Mouse (Mus musculus) lung, postnatal 0 days (tissue): Measurements from ENCODE around the gene Kcp. TPM values are rescaled to one million over a fixed set of nuclear protein-coding genes. Genes with fewer than 3 reads are reported as not detected.

Experiments
- ATAC-seq: fragments of 200-750 bp; cut with Nextera tagmentation; 2 replicates; pipeline ENCODE4 v1.8.0; 2017; ENCODE audit warnings: moderate library complexity
- DNase-seq: peaks from one replicate; pipeline ENCODE4 v3.0.0-alpha.2; 2016; ENCODE audit warnings: low spot score
- H3K27ac ChIP-seq: fragments of 300-500 bp; sonication (generic); 2 replicates; pipeline ENCODE4 v1.5.1; 2014; ENCODE audit warnings: antibody characterized with exemption, mild to moderate bottlenecking, low read length, mixed read lengths
- H3K27me3 ChIP-seq: fragments of 300-500 bp; sonication (generic); replicated peaks from 2 replicates; pipeline ENCODE4 v1.6.1; 2014; ENCODE audit warnings: low read length, mixed read lengths; ENCODE audit not compliant: insufficient read depth
- H3K36me3 ChIP-seq: fragments of 300-500 bp; sonication (generic); 2 replicates; pipeline ENCODE4 v1.6.1; 2014; ENCODE audit warnings: low read length, mixed read lengths; ENCODE audit not compliant: insufficient read depth
- H3K4me1 ChIP-seq: fragments of 300-500 bp; sonication (generic); 2 replicates; pipeline ENCODE4 v1.6.1; 2014; ENCODE audit warnings: antibody characterized with exemption, low read depth, low read length, mixed read lengths; ENCODE audit not compliant: insufficient read depth
- H3K4me2 ChIP-seq: fragments of 300-500 bp; sonication (generic); replicated peaks from 2 replicates; pipeline ENCODE4 v1.6.1; 2014; ENCODE audit warnings: low read depth, mild to moderate bottlenecking, low read length, moderate library complexity, mixed read lengths
- H3K4me3 ChIP-seq: fragments of 300-500 bp; sonication (generic); 2 replicates; pipeline ENCODE4 v1.5.1; 2014; ENCODE audit warnings: low read depth, low read length
- H3K9ac ChIP-seq: fragments of 300-500 bp; sonication (generic); replicated peaks from 2 replicates; pipeline ENCODE4 v1.6.1; 2014; ENCODE audit warnings: low read depth, mild to moderate bottlenecking
- H3K9me3 ChIP-seq: fragments of 300-500 bp; sonication (generic); 2 replicates; pipeline ENCODE4 v1.6.1; 2016; ENCODE audit warnings: low read length, mixed read lengths
- CTCF ChIP-seq: IDR thresholded peaks from 2 replicates; pipeline ENCODE4 v1.5.1; 2016; ENCODE audit warnings: antibody characterized with exemption, mild to moderate bottlenecking
- EP300 ChIP-seq: IDR thresholded peaks from 2 replicates; pipeline ENCODE4 v1.6.1; 2016; ENCODE audit warnings: antibody characterized with exemption, mild to moderate bottlenecking, control low read depth
- WGBS: fragments of 180-500 bp; shearing (Covaris S2); extraction: QIAGEN DNeasy Blood & Tissue Kit; methylation state at CpG from one replicate; pipeline ENCODE4 v1.1.7; 2014; 5-methylcytosine and 5-hydroxymethylcytosine counted together
- polyA plus RNA-seq: library from polyadenylated mRNA; unstranded; fragments of >200 nt; fragmentation: Nextera tagmentation; extraction: Ambion mirVana; gene quantifications from 2 replicates; pipeline ENCODE4 v1.2.1, GENCODE M21; 2015

The Kcp gene
- polyA plus RNA-seq, 1 experiment from 2014 or later: 4.0 TPM

GRCm38 (mm10) chr6:29509086-29509485 lies 1.3 kb upstream of the Kcp start:
- no peak overlapping the region for H3K4me2 ChIP-seq
- DNase-seq: no peak
- H3K27ac ChIP-seq: no peak overlapping the region
- ATAC-seq: no peak
- no peak overlapping the region for H3K9ac ChIP-seq
- H3K27me3 ChIP-seq: peaks cover 3% of the 10 kb centered on the region; the same call in 1 of the 2 replicates
- no peak overlapping the region for H3K4me3 ChIP-seq
- no peaks in the 10 kb centered on the region for H3K36me3 ChIP-seq
- 41% methylated on average over 2 of the region's 2 CpGs for WGBS
- TF ChIP-seq CTCF (no peak), EP300 (no peak)
- peaks cover 4% of the 10 kb centered on the region; the same call in 1 of the 2 replicates for H3K4me1 ChIP-seq
- H3K9me3 ChIP-seq: no peaks in the 10 kb centered on the region

- TF ChIP-seq CTCF (no peak), EP300 (no peak)
- DNase-seq: no peak
- no peak overlapping the region for H3K4me3 ChIP-seq
- no peaks in the 10 kb centered on the region; the same call in 1 of the 2 replicates for H3K4me1 ChIP-seq
- peak overlapping the region; percentile 66 for H3K4me2 ChIP-seq
- H3K9me3 ChIP-seq: no peaks in the 10 kb centered on the region
- no peak overlapping the region for H3K27ac ChIP-seq
- no peak overlapping the region for H3K9ac ChIP-seq
- no peaks in the 10 kb centered on the region for H3K36me3 ChIP-seq
- WGBS: 27% methylated on average over 8 of the region's 8 CpGs
- ATAC-seq: no peak
- peaks cover 3% of the 10 kb centered on the region; the same call in 1 of the 2 replicates for H3K27me3 ChIP-seq
Measured at GRCm38 (mm10) chr6:29506834-29507233, 918 bp downstream of the Kcp start.

- ATAC-seq: no peak
- no peaks in the 10 kb centered on the region for H3K36me3 ChIP-seq
- H3K27me3 ChIP-seq: peaks cover 3% of the 10 kb centered on the region; the same call in 1 of the 2 replicates
- DNase-seq: no peak
- WGBS: 81% methylated on average over 5 of the region's 5 CpGs
- no peak overlapping the region for H3K9ac ChIP-seq
- H3K4me3 ChIP-seq: no peak overlapping the region
- no peak overlapping the region for H3K4me2 ChIP-seq
- H3K4me1 ChIP-seq: no peaks in the 10 kb centered on the region; the same call in 1 of the 2 replicates
- H3K27ac ChIP-seq: no peak overlapping the region
- no peak for TF ChIP-seq EP300
- peak; percentile 27 for TF ChIP-seq CTCF
- H3K9me3 ChIP-seq: no peaks in the 10 kb centered on the region
Measured at GRCm38 (mm10) chr6:29505493-29505892, 2.3 kb downstream of the Kcp start.

GRCm38 (mm10) chr6:29501599-29501998 lies 6.2 kb downstream of the Kcp start:
- H3K4me3 ChIP-seq: no peak overlapping the region
- H3K4me1 ChIP-seq: no peaks in the 10 kb centered on the region
- no peak overlapping the region for H3K27ac ChIP-seq
- 0 out of 2 replicates have a peak, but pooled peaks cover 3% of the 10 kb centered on the region for H3K27me3 ChIP-seq
- no peaks in the 10 kb centered on the region for H3K9me3 ChIP-seq
- H3K4me2 ChIP-seq: no peak overlapping the region
- WGBS: 94% methylated on average over 1 of the region's 1 CpGs
- TF ChIP-seq CTCF: peak; percentile 46
- TF ChIP-seq EP300: no peak
- no peaks in the 10 kb centered on the region for H3K36me3 ChIP-seq
- no peak for ATAC-seq
- DNase-seq: no peak
- no peak overlapping the region for H3K9ac ChIP-seq

- 89% methylated on average over 6 of the region's 6 CpGs for WGBS
- ATAC-seq (no peak), DNase-seq (no peak)
- Histone ChIP-seq H3K27ac (no peak overlapping the region), H3K4me3 (no peak overlapping the region), H3K9me3 (no peaks in the 10 kb centered on the region), H3K4me1 (no peaks in the 10 kb centered on the region), H3K36me3 (no peaks in the 10 kb centered on the region), H3K27me3 (peaks cover under 1% of the 10 kb centered on the region; the same call in 1 of the 2 replicates), H3K9ac (no peak overlapping the region), H3K4me2 (no peak overlapping the region)
- TF ChIP-seq EP300 (no peak), CTCF (no peak)
Measured at GRCm38 (mm10) chr6:29500810-29501209, 6.9 kb downstream of the Kcp start.

- 92% methylated on average over 7 of the region's 7 CpGs for WGBS
- Histone ChIP-seq H3K36me3 (no peaks in the 10 kb centered on the region), H3K9ac (no peak overlapping the region), H3K4me3 (no peak overlapping the region), H3K4me1 (no peaks in the 10 kb centered on the region), H3K27ac (no peak overlapping the region), H3K4me2 (no peak overlapping the region), H3K9me3 (no peaks in the 10 kb centered on the region), H3K27me3 (no peaks in the 10 kb centered on the region; the same call in 1 of the 2 replicates)
- TF ChIP-seq EP300 (no peak), CTCF (no peak)
- no peak for ATAC-seq
- DNase-seq: no peak
Measured at GRCm38 (mm10) chr6:29500177-29500576, 7.6 kb downstream of the Kcp start.

DNA sequence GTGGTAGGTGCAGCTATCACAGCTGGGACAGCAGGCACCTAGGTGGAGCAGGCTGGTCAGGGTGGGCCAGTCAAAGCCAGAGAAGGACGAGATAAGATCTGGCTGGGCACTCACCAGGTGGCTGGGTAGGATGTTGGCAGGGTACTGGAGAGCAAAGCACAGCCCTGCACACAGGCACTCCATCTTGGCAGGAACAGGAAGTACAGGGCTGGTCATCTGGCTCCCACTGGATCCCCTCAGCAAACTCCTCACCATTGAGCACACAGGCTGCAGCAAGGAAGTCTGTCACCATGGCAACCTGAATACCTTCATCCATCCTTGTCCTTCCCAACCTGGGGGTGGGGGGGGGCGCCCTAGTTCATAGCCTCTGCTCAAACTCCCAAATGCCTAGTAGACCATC lies 10.0 kb downstream of the Kcp start:
- Histone ChIP-seq H3K36me3 (no peaks in the 10 kb centered on the region), H3K9me3 (no peaks in the 10 kb centered on the region), H3K4me3 (no peak overlapping the region), H3K27me3 (no peaks in the 10 kb centered on the region; the same call in 1 of the 2 replicates), H3K4me1 (no peaks in the 10 kb centered on the region), H3K9ac (no peak overlapping the region), H3K27ac (no peak overlapping the region), H3K4me2 (no peak overlapping the region)
- TF ChIP-seq CTCF (no peak), EP300 (no peak)
- DNase-seq (no peak), ATAC-seq (no peak)
- 39% methylated on average over 2 of the region's 2 CpGs for WGBS
